Mouse (Mus musculus) intestine, embryonic 15.5 days (tissue): ENCODE results near the gene Osmr. TPM values are rescaled to one million over a fixed set of nuclear protein-coding genes. Genes with fewer than 3 reads are reported as not detected.
A peak's percentile ranks its signal among the peaks of the same experiment; 100 is the strongest.
"Not testable (repeated sequence)": the region's sequence is repeated elsewhere in the genome, so short reads cannot be mapped to it uniquely, and the experiment has no call there.

Experiments
- ATAC-seq: fragments of 200-750 bp; cut with Nextera tagmentation; 2 replicates; pipeline ENCODE4 v1.8.0; 2017; ENCODE audit warnings: moderate TSS enrichment, moderate library complexity
- H3K27ac ChIP-seq: fragments of 300-500 bp; sonication (generic); 2 replicates; pipeline ENCODE4 v1.5.1; 2015; ENCODE audit warnings: mild to moderate bottlenecking, inconsistent platforms
- H3K27me3 ChIP-seq: fragments of 300-500 bp; sonication (generic); replicated peaks from 2 replicates; pipeline ENCODE4 v1.6.1; 2015; ENCODE audit warnings: inconsistent platforms
- H3K36me3 ChIP-seq: fragments of 300-500 bp; sonication (generic); 2 replicates; pipeline ENCODE4 v1.6.1; 2015; ENCODE audit warnings: inconsistent platforms
- H3K4me1 ChIP-seq: fragments of 300-500 bp; sonication (generic); replicated peaks from 2 replicates; pipeline ENCODE4 v1.6.1; 2015; ENCODE audit warnings: inconsistent platforms
- H3K4me2 ChIP-seq: fragments of 300-500 bp; sonication (generic); replicated peaks from 2 replicates; pipeline ENCODE4 v1.6.1; 2015; ENCODE audit warnings: mild to moderate bottlenecking, inconsistent platforms
- H3K4me3 ChIP-seq: fragments of 300-500 bp; sonication (generic); replicated peaks from 2 replicates; pipeline ENCODE4 v1.5.1; 2015; ENCODE audit warnings: inconsistent platforms
- H3K9ac ChIP-seq: fragments of 300-500 bp; sonication (generic); 2 replicates; pipeline ENCODE4 v1.6.1; 2015; ENCODE audit warnings: inconsistent platforms
- H3K9me3 ChIP-seq: fragments of 300-500 bp; sonication (generic); 2 replicates; pipeline ENCODE4 v1.6.1; 2016; ENCODE audit warnings: inconsistent platforms
- WGBS: fragments of 180-500 bp; shearing (Covaris S2); methylation state at CpG from one replicate; pipeline ENCODE4 v1.1.7; 2015; 5-methylcytosine and 5-hydroxymethylcytosine counted together
- polyA plus RNA-seq: library from polyadenylated mRNA; unstranded; fragments of >200 nt; fragmentation: Nextera tagmentation; extraction: Ambion mirVana; gene quantifications from 2 replicates; pipeline ENCODE4 v1.2.1, GENCODE M21; 2015

Gene Osmr
- polyA plus RNA-seq, 1 experiment from 2014 or later = 1.6 TPM

- 90% methylated on average over 9 of the region's 9 CpGs for WGBS
Observed at GRCm38 (mm10) chr15:6857270-6857905, 17.4 kb downstream of the Osmr start.

GRCm38 (mm10) chr15:6849851-6850250, 24.9 kb downstream of the Osmr start:
- Histone ChIP-seq H3K36me3 (no peaks in the 10 kb centered on the region), H3K4me2 (no peak overlapping the region), H3K27me3 (no peaks in the 10 kb centered on the region), H3K9ac (no peak overlapping the region), H3K4me3 (no peak overlapping the region), H3K9me3 (no peaks in the 10 kb centered on the region), H3K27ac (no peak overlapping the region), H3K4me1 (no peaks in the 10 kb centered on the region)
- 73% methylated on average over 1 of the region's 1 CpGs for WGBS
- ATAC-seq = no peak

More at GRCm38 (mm10) chr15:6857270-6857905, 17.4 kb downstream of the Osmr start:
- Histone ChIP-seq H3K27ac (no peak overlapping the region), H3K4me2 (no peak overlapping the region), H3K36me3 (no peaks in the 10 kb centered on the region), H3K4me1 (peaks cover 4% of the 10 kb centered on the region; the same call in 1 of the 2 replicates), H3K4me3 (no peak overlapping the region), H3K9ac (no peak overlapping the region), H3K9me3 (no peaks in the 10 kb centered on the region), H3K27me3 (no peaks in the 10 kb centered on the region)
- ATAC-seq = no peak

- H3K27me3 ChIP-seq = no peaks in the 10 kb centered on the region
- H3K9me3 ChIP-seq = no peaks in the 10 kb centered on the region
- no peak overlapping the region for H3K27ac ChIP-seq
- no peak for ATAC-seq
- no peaks in the 10 kb centered on the region for H3K36me3 ChIP-seq
- H3K4me2 ChIP-seq = no peak overlapping the region
- no peak overlapping the region for H3K4me3 ChIP-seq
- 51% methylated on average over 4 of the region's 4 CpGs for WGBS
- no peak overlapping the region for H3K9ac ChIP-seq
- no peaks in the 10 kb centered on the region for H3K4me1 ChIP-seq
Observed at GRCm38 (mm10) chr15:6840199-6840598, 34.6 kb downstream of the Osmr start.

- peak; percentile 39; the same call in 1 of the 2 replicates for ATAC-seq
- Histone ChIP-seq H3K4me3 (no peak overlapping the region), H3K36me3 (no peaks in the 10 kb centered on the region), H3K4me2 (no peak overlapping the region), H3K27me3 (no peaks in the 10 kb centered on the region), H3K4me1 (no peaks in the 10 kb centered on the region), H3K9ac (no peak overlapping the region), H3K9me3 (no peaks in the 10 kb centered on the region), H3K27ac (no peak overlapping the region)
- 41% methylated on average over 4 of the region's 4 CpGs for WGBS
Observed at GRCm38 (mm10) chr15:6815807-6816206, 59.0 kb downstream of the Osmr start.

GRCm38 (mm10) chr15:6801212-6801611, 73.6 kb downstream of the Osmr start:
- not testable (repeated sequence) for H3K27me3 ChIP-seq, H3K4me1 ChIP-seq, ATAC-seq, H3K27ac ChIP-seq, H3K36me3 ChIP-seq, H3K4me2 ChIP-seq, H3K9ac ChIP-seq, H3K4me3 ChIP-seq, H3K9me3 ChIP-seq
- WGBS = 96% methylated on average over 8 of the region's 8 CpGs

GRCm38 (mm10) chr15:6792846-6793245, 81.9 kb downstream of the Osmr start:
- H3K9me3 ChIP-seq = no peaks in the 10 kb centered on the region
- H3K9ac ChIP-seq = no peak overlapping the region
- no peak overlapping the region for H3K4me3 ChIP-seq
- 85% methylated on average over 7 of the region's 7 CpGs for WGBS
- H3K27ac ChIP-seq = no peak overlapping the region
- H3K4me1 ChIP-seq = no peaks in the 10 kb centered on the region
- H3K4me2 ChIP-seq = no peak overlapping the region
- ATAC-seq = no peak
- H3K27me3 ChIP-seq = no peaks in the 10 kb centered on the region
- peaks cover 28% of the 10 kb centered on the region for H3K36me3 ChIP-seq

- ATAC-seq = no peak
- WGBS = 90% methylated on average over 11 of the region's 11 CpGs
- no peak overlapping the region for H3K4me2 ChIP-seq
- no peaks in the 10 kb centered on the region for H3K27me3 ChIP-seq
- peaks cover 36% of the 10 kb centered on the region for H3K36me3 ChIP-seq
- H3K9ac ChIP-seq = no peak overlapping the region
- no peak overlapping the region for H3K4me3 ChIP-seq
- H3K27ac ChIP-seq = no peak overlapping the region
- no peaks in the 10 kb centered on the region for H3K4me1 ChIP-seq
- H3K9me3 ChIP-seq = no peaks in the 10 kb centered on the region
Observed at GRCm38 (mm10) chr15:6791648-6792047, 83.1 kb downstream of the Osmr start.

GRCm38 (mm10) chr15:6790011-6790410, 84.8 kb downstream of the Osmr start:
- no peak overlapping the region for H3K9ac ChIP-seq
- no peaks in the 10 kb centered on the region for H3K9me3 ChIP-seq
- no peak overlapping the region for H3K27ac ChIP-seq
- ATAC-seq = no peak
- 85% methylated on average over 7 of the region's 7 CpGs for WGBS
- no peak overlapping the region for H3K4me2 ChIP-seq
- H3K36me3 ChIP-seq = peaks cover 34% of the 10 kb centered on the region
- H3K4me1 ChIP-seq = no peaks in the 10 kb centered on the region
- H3K4me3 ChIP-seq = no peak overlapping the region
- H3K27me3 ChIP-seq = no peaks in the 10 kb centered on the region

- no peak for ATAC-seq
- Histone ChIP-seq H3K27ac (no peak overlapping the region), H3K4me2 (no peak overlapping the region), H3K27me3 (no peaks in the 10 kb centered on the region), H3K4me3 (no peak overlapping the region), H3K9me3 (no peaks in the 10 kb centered on the region), H3K4me1 (no peaks in the 10 kb centered on the region), H3K9ac (no peak overlapping the region), H3K36me3 (peaks cover 31% of the 10 kb centered on the region)
- WGBS = 93% methylated on average over 10 of the region's 10 CpGs
Observed at GRCm38 (mm10) chr15:6787236-6787635, 87.5 kb downstream of the Osmr start.

GRCm38 (mm10) chr15:6786212-6786611, 88.6 kb downstream of the Osmr start:
- Histone ChIP-seq H3K27ac (no peak overlapping the region), H3K4me2 (no peak overlapping the region), H3K9me3 (no peaks in the 10 kb centered on the region), H3K36me3 (peaks cover 31% of the 10 kb centered on the region), H3K9ac (no peak overlapping the region), H3K4me3 (no peak overlapping the region), H3K4me1 (no peaks in the 10 kb centered on the region), H3K27me3 (no peaks in the 10 kb centered on the region)
- ATAC-seq = no peak
- WGBS = 93% methylated on average over 10 of the region's 10 CpGs

GRCm38 (mm10) chr15:6772265-6772664, 102.5 kb downstream of the Osmr start:
- Histone ChIP-seq H3K4me2 (no peak overlapping the region), H3K27ac (no peak overlapping the region), H3K4me1 (no peaks in the 10 kb centered on the region), H3K9ac (no peak overlapping the region), H3K27me3 (no peaks in the 10 kb centered on the region), H3K36me3 (0 out of 2 replicates have a peak, but pooled peaks cover 3% of the 10 kb centered on the region), H3K9me3 (no peaks in the 10 kb centered on the region), H3K4me3 (no peak overlapping the region)
- ATAC-seq = no peak
- 82% methylated on average over 3 of the region's 3 CpGs for WGBS
